Mouse (Mus musculus) erythroblast, embryonic 14.5 days (primary cell): ENCODE measurements around the gene Arhgef12. TPM values are rescaled to one million over a fixed set of nuclear protein-coding genes. Genes with fewer than 3 reads are reported as not detected.
A peak's percentile ranks its signal among the peaks of the same experiment; 100 is the strongest.

Source experiments
- H3K27me3 ChIP-seq: 2 replicates; pipeline ENCODE4 v1.6.1; 2012; ENCODE audit warnings: inconsistent platforms; ENCODE audit not compliant: control insufficient read depth
- H3K36me3 ChIP-seq: 2 replicates; pipeline ENCODE4 v1.6.1; 2012; ENCODE audit warnings: mild to moderate bottlenecking, inconsistent platforms; ENCODE audit not compliant: control insufficient read depth
- H3K4me1 ChIP-seq: 2 replicates; pipeline ENCODE4 v1.6.1; 2012; ENCODE audit warnings: inconsistent platforms; ENCODE audit not compliant: control insufficient read depth
- H3K4me3 ChIP-seq: replicated peaks from 2 replicates; pipeline ENCODE3; 2012; ENCODE audit warnings: moderate library complexity, mild to moderate bottlenecking, inconsistent platforms
- H3K9me3 ChIP-seq: 2 replicates; pipeline ENCODE4 v1.6.1; 2012; ENCODE audit warnings: low read length, inconsistent platforms, mixed read lengths; ENCODE audit not compliant: control insufficient read depth
- GATA1 ChIP-seq: IDR thresholded peaks from 2 replicates; pipeline ENCODE4 v1.6.1; 2012; ENCODE audit warnings: low read length, inconsistent platforms, mixed read lengths
- TAL1 ChIP-seq: IDR thresholded peaks from 3 replicates; pipeline ENCODE4 v1.6.1; 2012; ENCODE audit warnings: low read length, inconsistent platforms, mixed read lengths
- polyA plus RNA-seq: library from polyadenylated mRNA; stranded (reverse); fragments of >175 nt; gene quantifications from 2 replicates; pipeline ENCODE4 v1.2.3, GENCODE M21; 2012

Gene Arhgef12
- polyA plus RNA-seq, 1 experiment, result 1.4 TPM

GRCm38 (mm10) chr9:43104873-43105663, 2.0 kb downstream of the Arhgef12 start:
- no peak for TF ChIP-seq TAL1
- no peak for TF ChIP-seq GATA1
- Histone ChIP-seq H3K36me3 (peaks cover 21% of the 10 kb centered on the region), H3K27me3 (peaks cover 42% of the 10 kb centered on the region), H3K9me3 (no peaks in the 10 kb centered on the region), H3K4me3 (peak overlapping the region; percentile 88), H3K4me1 (peaks cover 73% of the 10 kb centered on the region)

DNA sequence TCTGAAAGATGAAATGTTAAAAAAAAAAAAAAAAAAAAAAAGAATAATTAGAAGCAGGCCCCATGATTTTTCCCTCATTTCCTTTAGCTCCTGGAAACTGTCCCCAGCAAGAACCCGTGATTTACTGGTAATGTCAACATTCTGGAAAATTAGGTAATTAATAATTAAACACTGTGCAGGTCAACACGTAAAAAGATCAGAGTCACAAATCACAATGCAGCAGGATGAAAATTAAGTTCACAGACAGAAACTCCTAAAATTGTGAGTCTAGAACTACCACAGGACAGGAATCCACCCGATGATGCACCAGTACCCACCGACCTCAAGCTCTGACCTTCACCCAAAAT, 2.5 kb downstream of the Arhgef12 start:
- H3K36me3 ChIP-seq, result peaks cover 25% of the 10 kb centered on the region
- peaks cover 77% of the 10 kb centered on the region for H3K4me1 ChIP-seq

DNA sequence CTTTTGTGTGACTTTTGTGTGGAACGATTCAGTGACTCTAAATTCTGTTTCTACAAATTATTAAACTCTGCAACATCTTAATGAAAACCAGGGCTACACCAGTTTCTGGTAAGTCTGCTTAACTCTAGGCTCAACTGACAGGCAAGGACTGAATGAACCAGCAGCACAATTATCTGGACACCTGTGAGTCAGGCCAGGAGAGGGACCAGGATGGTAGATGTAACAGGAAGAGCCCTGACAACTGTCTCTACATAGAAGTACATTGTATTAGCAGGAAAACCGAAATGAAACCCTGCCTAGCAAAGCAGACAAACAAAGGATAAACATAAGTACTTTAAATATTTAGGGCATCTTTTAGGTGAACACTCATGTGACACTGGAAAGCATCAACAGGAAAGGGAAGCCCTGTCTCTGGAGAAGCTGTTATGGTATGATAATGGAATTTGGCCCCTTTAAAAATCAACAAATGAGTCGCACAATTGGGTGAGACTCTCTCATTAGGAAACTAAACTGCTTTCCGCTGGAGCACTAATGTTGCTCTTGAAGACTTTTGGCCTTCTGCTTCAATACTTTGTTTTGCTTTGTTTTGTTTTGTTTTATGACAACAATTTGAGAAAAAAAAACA, 3.3 kb downstream of the Arhgef12 start:
- TF ChIP-seq TAL1 (0 out of 3 replicates have a peak, but pooled peaks have one; percentile 18), GATA1 (no peak)
- H3K4me1 ChIP-seq, result peaks cover 75% of the 10 kb centered on the region
- peaks cover 29% of the 10 kb centered on the region for H3K27me3 ChIP-seq
- H3K36me3 ChIP-seq, result peaks cover 26% of the 10 kb centered on the region
- peak overlapping the region; percentile 88 for H3K4me3 ChIP-seq
- H3K9me3 ChIP-seq, result no peaks in the 10 kb centered on the region

More for the DNA sequence above, 2.5 kb downstream of the Arhgef12 start:
- no peak for TF ChIP-seq GATA1
- TF ChIP-seq TAL1, result no peak
- Histone ChIP-seq H3K9me3 (no peaks in the 10 kb centered on the region), H3K27me3 (peaks cover 36% of the 10 kb centered on the region), H3K4me3 (peak overlapping the region; percentile 88)

DNA sequence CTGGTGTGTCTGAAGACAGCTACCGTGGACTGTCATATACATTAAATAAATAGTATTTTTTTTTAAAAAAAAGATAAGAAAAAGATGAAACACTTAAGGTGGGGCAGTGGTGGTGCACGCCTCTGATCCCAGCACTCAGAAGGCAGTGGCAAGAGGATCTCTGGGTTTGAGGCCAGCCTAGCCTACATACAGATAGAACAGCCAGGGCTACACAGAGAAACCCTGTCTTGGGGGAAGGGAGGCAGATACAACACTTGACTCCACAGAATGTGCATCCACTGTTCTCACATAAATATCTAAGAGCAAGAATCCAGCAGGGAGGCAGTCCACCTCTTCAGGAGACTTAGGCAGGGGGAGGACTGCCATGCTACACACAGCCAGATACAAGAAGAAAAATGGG, 4.1 kb downstream of the Arhgef12 start:
- TF ChIP-seq GATA1, result no peak
- TF ChIP-seq TAL1, result no peak

DNA sequence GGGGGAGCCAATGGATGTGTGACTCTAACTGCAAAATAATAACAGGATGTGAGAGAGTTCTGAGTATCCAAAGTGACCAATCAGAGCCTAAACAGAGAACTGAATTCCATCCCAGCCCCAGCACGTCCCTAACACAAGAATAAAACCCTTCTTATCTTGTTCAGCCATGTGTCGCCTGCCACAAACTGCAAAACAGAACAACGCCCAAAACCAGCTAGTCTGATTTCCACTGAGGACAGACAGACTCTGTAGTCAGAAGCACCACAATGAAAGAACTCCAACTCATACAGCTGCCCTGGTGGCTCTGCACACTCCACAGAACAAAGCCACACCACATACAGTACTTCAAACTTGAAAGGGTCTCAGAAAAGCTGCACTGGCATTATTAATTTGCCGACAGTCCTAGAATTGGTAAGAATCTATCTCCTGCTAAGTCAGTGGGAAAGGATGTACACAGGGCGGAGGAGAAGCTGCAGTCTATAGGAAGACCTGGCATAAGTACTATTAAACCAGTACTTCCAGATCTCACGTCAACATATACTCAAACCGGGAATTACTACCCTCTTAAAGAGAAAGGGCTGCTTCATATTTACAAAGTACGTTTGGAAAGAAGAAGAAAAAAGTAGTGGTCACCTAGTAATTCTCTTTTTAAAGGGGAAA, 5.0 kb downstream of the Arhgef12 start:
- H3K4me3 ChIP-seq, result peak overlapping the region; percentile 88
- no peaks in the 10 kb centered on the region for H3K9me3 ChIP-seq
- H3K36me3 ChIP-seq, result peaks cover 36% of the 10 kb centered on the region
- H3K4me1 ChIP-seq, result peaks cover 75% of the 10 kb centered on the region
- peak; percentile 94 for TF ChIP-seq TAL1
- peak; percentile 82 for TF ChIP-seq GATA1
- H3K27me3 ChIP-seq, result peaks cover 12% of the 10 kb centered on the region

More for the DNA sequence above, 4.1 kb downstream of the Arhgef12 start:
- H3K27me3 ChIP-seq, result peaks cover 21% of the 10 kb centered on the region
- H3K9me3 ChIP-seq, result no peaks in the 10 kb centered on the region
- H3K4me3 ChIP-seq, result peak overlapping the region; percentile 88
- H3K4me1 ChIP-seq, result peaks cover 75% of the 10 kb centered on the region
- peaks cover 28% of the 10 kb centered on the region for H3K36me3 ChIP-seq

DNA sequence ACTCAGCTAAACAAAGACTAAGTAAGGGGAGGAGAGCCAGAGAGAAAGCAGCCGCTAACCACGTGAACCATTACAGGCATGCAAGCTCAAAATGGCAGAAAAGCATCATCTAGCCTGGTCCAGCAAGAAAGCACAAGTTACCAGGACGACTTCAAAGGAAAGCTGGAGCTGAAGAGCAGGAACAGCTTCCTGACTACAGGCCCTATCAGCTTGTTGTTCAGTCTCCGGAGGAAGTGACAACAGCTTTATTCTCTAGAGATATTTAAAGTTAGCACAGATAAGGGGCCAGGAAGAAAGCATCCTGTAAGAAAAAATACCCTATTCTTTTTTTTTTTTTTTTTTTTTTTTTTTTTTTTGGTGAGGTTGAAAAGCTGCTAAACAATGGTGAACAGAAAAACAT, 8.1 kb downstream of the Arhgef12 start:
- Histone ChIP-seq H3K9me3 (no peaks in the 10 kb centered on the region), H3K4me1 (peaks cover 80% of the 10 kb centered on the region), H3K27me3 (no peaks in the 10 kb centered on the region), H3K36me3 (peaks cover 60% of the 10 kb centered on the region), H3K4me3 (peak overlapping the region; percentile 41)
- TF ChIP-seq GATA1, result no peak
- no peak for TF ChIP-seq TAL1

GRCm38 (mm10) chr9:43097801-43098557, 9.1 kb downstream of the Arhgef12 start:
- TF ChIP-seq GATA1 (no peak), TAL1 (no peak)
- H3K27me3 ChIP-seq, result no peaks in the 10 kb centered on the region
- H3K9me3 ChIP-seq, result no peaks in the 10 kb centered on the region
- peaks cover 76% of the 10 kb centered on the region for H3K4me1 ChIP-seq
- peaks cover 58% of the 10 kb centered on the region for H3K36me3 ChIP-seq
- H3K4me3 ChIP-seq, result no peak overlapping the region

DNA sequence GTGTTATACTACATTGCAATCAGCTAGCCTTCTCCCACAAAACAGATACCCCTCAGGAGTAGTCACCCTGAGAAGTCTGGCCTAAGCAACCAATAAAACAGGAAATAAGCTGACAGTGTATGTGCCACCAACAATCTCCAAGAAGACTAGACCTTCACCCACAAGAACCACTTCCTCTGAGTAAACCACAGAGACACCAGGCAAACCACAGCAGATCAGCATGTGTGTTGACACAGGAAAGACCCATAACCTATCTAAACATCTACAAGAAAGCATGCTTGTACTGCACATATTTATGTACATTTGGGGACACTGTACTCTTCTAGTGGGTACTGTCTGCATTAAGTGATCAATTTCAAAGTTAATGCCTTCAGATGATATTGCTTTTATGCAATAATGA, 10.7 kb downstream of the Arhgef12 start:
- peaks cover 65% of the 10 kb centered on the region for H3K4me1 ChIP-seq
- no peaks in the 10 kb centered on the region for H3K27me3 ChIP-seq
- no peak overlapping the region for H3K4me3 ChIP-seq
- H3K9me3 ChIP-seq, result no peaks in the 10 kb centered on the region
- H3K36me3 ChIP-seq, result peaks cover 63% of the 10 kb centered on the region
- no peak for TF ChIP-seq TAL1
- no peak for TF ChIP-seq GATA1

- no peaks in the 10 kb centered on the region for H3K9me3 ChIP-seq
- H3K4me3 ChIP-seq, result no peak overlapping the region
- H3K4me1 ChIP-seq, result peaks cover 55% of the 10 kb centered on the region
- peaks cover 55% of the 10 kb centered on the region for H3K36me3 ChIP-seq
- TF ChIP-seq TAL1 (no peak), GATA1 (no peak)
- no peaks in the 10 kb centered on the region for H3K27me3 ChIP-seq
These were observed 12.2 kb downstream of the Arhgef12 start for GRCm38 (mm10) chr9:43094828-43095227.
